Mouse (Mus musculus) heart, embryonic 11.5 days (tissue): ENCODE measurements at regions not wholly inside any gene's neighbourhood (a gene's known extent, or its start where the extent isn't known, plus 50 kb on each side); places are given as distances from the start of the nearest gene placed in this dataset.

Source experiments
- ATAC-seq: fragments of 200-750 bp; cut with Nextera tagmentation; replicated peaks from 2 replicates; pipeline ENCODE4 v1.8.0; 2017; ENCODE audit warnings: moderate library complexity; ENCODE audit not compliant: insufficient number of reproducible peaks, low FRiP score, low TSS enrichment
- H3K27ac ChIP-seq: fragments of 300-500 bp; sonication (generic); 2 replicates; pipeline ENCODE4 v1.5.1; 2014; ENCODE audit warnings: mild to moderate bottlenecking, low read depth, low read length
- H3K27me3 ChIP-seq: fragments of 300-500 bp; sonication (generic); 2 replicates; pipeline ENCODE4 v1.6.1; 2014; ENCODE audit warnings: mild to moderate bottlenecking, low read length, mixed read lengths; ENCODE audit not compliant: control insufficient read depth, insufficient read depth
- H3K36me3 ChIP-seq: fragments of 300-500 bp; sonication (generic); 2 replicates; pipeline ENCODE4 v1.6.1; 2014; ENCODE audit warnings: mild to moderate bottlenecking, low read length, moderate library complexity, mixed read lengths; ENCODE audit not compliant: control insufficient read depth, insufficient read depth
- H3K4me1 ChIP-seq: fragments of 300-500 bp; sonication (generic); 2 replicates; pipeline ENCODE4 v1.6.1; 2014; ENCODE audit warnings: low read length; ENCODE audit not compliant: control insufficient read depth, insufficient read depth
- H3K4me2 ChIP-seq: fragments of 300-500 bp; sonication (generic); 2 replicates; pipeline ENCODE4 v1.6.1; 2014; ENCODE audit warnings: mild to moderate bottlenecking, moderate library complexity
- H3K4me3 ChIP-seq: fragments of 300-500 bp; sonication (generic); 2 replicates; pipeline ENCODE4 v1.5.1; 2014; ENCODE audit warnings: low read depth, low read length
- H3K9ac ChIP-seq: fragments of 300-500 bp; sonication (generic); 2 replicates; pipeline ENCODE4 v1.6.1; 2014; ENCODE audit warnings: mild to moderate bottlenecking, low read depth, low read length, moderate library complexity
- H3K9me3 ChIP-seq: fragments of 300-500 bp; sonication (generic); replicated peaks from 2 replicates; pipeline ENCODE4 v1.6.1; 2016; ENCODE audit warnings: low read length; ENCODE audit not compliant: control insufficient read depth
- WGBS: fragments of 180-500 bp; shearing (Covaris S2); extraction: QIAGEN DNeasy Blood & Tissue Kit; methylation state at CpG from one replicate; pipeline ENCODE4 v1.1.7; 2014; ENCODE audit not compliant: insufficient replicate concordance; 5-methylcytosine and 5-hydroxymethylcytosine counted together

DNA sequence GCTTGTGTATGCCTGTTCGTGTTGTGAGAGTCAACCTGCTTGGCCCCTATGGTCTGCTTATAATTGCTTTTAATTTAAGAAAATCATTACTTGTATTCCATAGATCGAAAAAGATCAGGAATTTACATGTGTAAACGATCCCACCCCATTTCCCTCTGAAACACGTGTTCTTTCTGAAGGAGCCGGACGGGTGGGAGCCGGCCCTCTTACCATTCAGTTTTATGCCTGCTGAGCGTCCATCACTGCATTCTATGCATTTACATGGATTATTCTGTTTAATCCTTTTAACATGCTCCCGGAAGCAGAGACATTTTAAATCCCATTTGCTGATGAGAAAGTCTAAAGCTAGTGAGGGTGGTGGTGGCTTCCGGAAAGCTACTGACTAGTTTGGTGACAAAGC is 213.8 kb downstream of the Ppp4r2 start:
- Histone ChIP-seq H3K4me1 (no peaks in the 10 kb centered on the region), H3K4me2 (no peak overlapping the region), H3K9me3 (no peaks in the 10 kb centered on the region), H3K27ac (no peak overlapping the region), H3K4me3 (no peak overlapping the region), H3K9ac (no peak overlapping the region), H3K27me3 (no peaks in the 10 kb centered on the region), H3K36me3 (no peaks in the 10 kb centered on the region)
- 86% methylated on average over 10 of the region's 10 CpGs for WGBS
- ATAC-seq, result no peak

DNA sequence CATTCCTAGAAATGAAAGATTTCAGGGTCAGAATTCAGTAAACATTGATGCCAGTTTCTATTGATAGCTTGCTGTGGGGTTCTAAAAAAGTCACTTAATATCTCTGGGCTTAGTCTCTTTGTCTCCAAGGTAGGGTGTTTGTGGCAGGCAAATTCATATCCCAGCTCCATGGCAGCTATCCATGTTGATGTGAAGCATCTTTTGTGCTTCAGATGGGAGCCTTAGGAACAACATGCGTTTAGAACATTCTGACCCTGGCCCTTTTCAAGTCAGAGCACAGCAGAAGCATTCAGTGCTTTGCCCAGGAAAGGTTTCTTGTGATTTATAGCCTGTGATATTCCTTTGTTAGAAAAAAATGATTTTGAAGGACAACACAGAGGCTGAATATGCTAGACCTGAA is 215.0 kb downstream of the Ppp4r2 start:
- no peak overlapping the region for H3K9ac ChIP-seq
- WGBS, result 75% methylated on average over 1 of the region's 1 CpGs
- ATAC-seq, result no peak

DNA sequence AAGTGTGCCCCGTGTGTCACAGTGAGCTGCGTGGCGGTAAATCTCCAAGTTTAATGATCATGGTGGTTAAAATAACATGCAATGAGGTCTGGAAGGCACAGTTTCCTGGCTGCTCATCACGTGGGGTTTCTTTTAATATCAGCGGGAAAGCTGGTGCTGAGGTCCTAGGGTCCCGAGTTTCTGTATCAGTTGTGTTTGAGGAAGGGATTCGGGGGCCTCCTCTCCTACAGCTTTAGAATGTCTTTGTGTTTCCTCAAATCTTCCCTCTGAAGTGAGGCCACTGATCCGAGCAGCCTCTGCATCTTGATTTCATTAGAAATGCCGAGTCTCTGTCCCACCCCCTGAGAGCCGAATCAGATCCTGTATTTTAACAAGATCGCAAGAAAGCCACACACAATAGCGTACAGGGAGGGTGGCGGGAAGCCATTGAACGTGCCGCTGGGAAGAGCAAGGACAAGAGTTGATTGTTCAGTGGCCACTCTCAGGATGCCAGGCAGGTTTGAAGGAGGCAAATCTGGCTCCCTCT is 215.5 kb downstream of the Ppp4r2 start:
- Histone ChIP-seq H3K4me3 (no peak overlapping the region), H3K36me3 (no peaks in the 10 kb centered on the region), H3K9ac (no peak overlapping the region), H3K4me1 (no peaks in the 10 kb centered on the region), H3K9me3 (no peaks in the 10 kb centered on the region), H3K27ac (no peak overlapping the region), H3K4me2 (no peak overlapping the region), H3K27me3 (no peaks in the 10 kb centered on the region)
- ATAC-seq, result no peak
- 76% methylated on average over 15 of the region's 15 CpGs for WGBS

More for the DNA sequence above, 215.0 kb downstream of the Ppp4r2 start:
- no peaks in the 10 kb centered on the region for H3K9me3 ChIP-seq
- H3K36me3 ChIP-seq, result no peaks in the 10 kb centered on the region
- H3K27me3 ChIP-seq, result no peaks in the 10 kb centered on the region
- H3K27ac ChIP-seq, result no peak overlapping the region
- H3K4me3 ChIP-seq, result no peak overlapping the region
- H3K4me1 ChIP-seq, result no peaks in the 10 kb centered on the region
- no peak overlapping the region for H3K4me2 ChIP-seq

DNA sequence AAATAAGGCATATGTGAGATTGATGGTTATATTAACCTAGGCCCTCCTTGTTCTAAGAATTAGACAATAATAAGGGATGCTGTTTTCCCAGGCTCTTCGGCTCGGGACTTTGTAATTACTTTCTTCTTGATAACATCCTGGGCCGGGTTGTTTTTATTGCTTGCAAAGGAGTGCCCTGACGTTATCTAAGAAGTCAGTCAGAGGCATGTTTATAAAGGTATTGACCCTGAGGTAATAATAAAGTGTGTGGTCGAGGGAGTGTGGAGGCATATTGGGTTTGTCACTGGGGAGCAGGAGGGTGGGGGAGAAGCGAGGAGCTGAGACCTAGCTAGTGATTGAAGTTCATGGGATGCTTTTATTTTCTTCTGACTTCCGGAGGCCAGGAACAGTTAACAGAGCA is 221.5 kb downstream of the Ppp4r2 start:
- Histone ChIP-seq H3K9me3 (no peaks in the 10 kb centered on the region), H3K36me3 (no peaks in the 10 kb centered on the region), H3K4me2 (no peak overlapping the region), H3K27ac (no peak overlapping the region), H3K9ac (no peak overlapping the region), H3K4me3 (no peak overlapping the region), H3K4me1 (no peaks in the 10 kb centered on the region), H3K27me3 (no peaks in the 10 kb centered on the region)
- no peak for ATAC-seq
- 48% methylated on average over 7 of the region's 7 CpGs for WGBS

DNA sequence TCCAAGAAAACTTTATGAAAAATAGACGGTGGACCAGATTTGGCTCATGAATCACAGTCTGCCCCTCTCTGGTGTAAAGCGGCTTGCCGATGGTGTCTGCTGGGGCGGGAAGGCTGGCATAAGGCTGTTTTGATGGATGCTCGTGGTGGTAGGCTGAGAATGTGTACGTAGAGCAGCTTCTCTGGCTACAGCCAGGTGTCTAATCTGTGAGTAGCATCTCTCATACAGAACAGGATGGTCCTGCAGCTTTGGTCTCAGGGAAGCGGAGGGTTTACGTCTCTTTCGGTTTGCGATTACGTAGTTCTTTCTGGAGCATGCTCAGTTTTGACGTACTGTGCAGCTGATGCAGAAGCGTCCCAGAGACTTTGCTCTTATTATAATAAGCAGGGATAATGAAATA is 222.9 kb downstream of the Ppp4r2 start:
- 90% methylated on average over 13 of the region's 13 CpGs for WGBS
- H3K36me3 ChIP-seq, result no peaks in the 10 kb centered on the region
- no peak overlapping the region for H3K27ac ChIP-seq
- H3K9ac ChIP-seq, result no peak overlapping the region
- no peaks in the 10 kb centered on the region for H3K27me3 ChIP-seq
- H3K4me2 ChIP-seq, result no peak overlapping the region
- H3K4me1 ChIP-seq, result no peaks in the 10 kb centered on the region
- no peak for ATAC-seq
- H3K9me3 ChIP-seq, result no peaks in the 10 kb centered on the region
- no peak overlapping the region for H3K4me3 ChIP-seq

DNA sequence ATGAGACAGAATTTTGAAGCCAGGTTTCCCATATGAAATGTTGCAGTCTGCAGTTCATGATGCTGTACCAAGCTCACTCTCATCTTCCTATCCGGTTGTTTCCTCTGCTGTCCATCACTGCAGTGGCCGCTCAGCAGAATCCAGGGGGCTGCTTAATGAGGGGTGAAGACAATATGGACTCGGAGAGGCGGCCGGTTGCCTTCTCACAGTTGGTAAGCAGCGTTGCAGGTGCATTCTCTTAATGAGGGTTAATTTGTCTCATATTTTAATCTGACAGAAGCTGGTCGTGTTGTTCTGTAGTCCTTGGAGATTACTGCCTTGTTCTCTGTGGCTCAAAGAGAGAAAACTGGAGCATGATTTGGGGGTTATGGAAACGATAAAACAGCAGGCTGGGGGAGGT is 225.6 kb downstream of the Ppp4r2 start:
- Histone ChIP-seq H3K4me1 (no peaks in the 10 kb centered on the region), H3K9ac (no peak overlapping the region), H3K36me3 (no peaks in the 10 kb centered on the region), H3K27ac (no peak overlapping the region), H3K4me2 (no peak overlapping the region), H3K4me3 (no peak overlapping the region), H3K9me3 (no peaks in the 10 kb centered on the region), H3K27me3 (no peaks in the 10 kb centered on the region)
- ATAC-seq, result no peak
- 79% methylated on average over 8 of the region's 8 CpGs for WGBS

DNA sequence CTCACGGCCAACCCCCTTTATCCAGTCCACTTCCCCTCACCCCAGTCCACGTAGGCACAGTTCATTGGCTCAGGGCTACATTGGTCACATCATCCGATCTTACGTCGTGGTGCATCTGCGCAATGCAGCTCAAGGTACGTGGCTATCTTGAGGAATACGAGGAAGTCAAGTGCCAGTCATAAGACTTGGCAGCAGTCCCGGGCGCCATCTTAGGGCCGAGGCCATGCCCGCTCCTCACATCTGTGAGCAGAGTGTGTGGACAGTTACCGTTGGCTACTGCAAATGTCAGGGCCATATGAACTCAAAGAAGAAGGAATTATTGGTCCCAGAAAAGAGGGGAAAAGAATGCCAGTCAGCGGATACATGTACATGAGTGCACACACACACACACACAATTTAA is 228.8 kb downstream of the Ppp4r2 start:
- Histone ChIP-seq H3K27ac (no peak overlapping the region), H3K9ac (no peak overlapping the region), H3K27me3 (no peaks in the 10 kb centered on the region), H3K4me3 (no peak overlapping the region), H3K4me1 (no peaks in the 10 kb centered on the region), H3K9me3 (no peaks in the 10 kb centered on the region), H3K36me3 (no peaks in the 10 kb centered on the region), H3K4me2 (no peak overlapping the region)
- no peak for ATAC-seq
- WGBS, result 88% methylated on average over 14 of the region's 14 CpGs

DNA sequence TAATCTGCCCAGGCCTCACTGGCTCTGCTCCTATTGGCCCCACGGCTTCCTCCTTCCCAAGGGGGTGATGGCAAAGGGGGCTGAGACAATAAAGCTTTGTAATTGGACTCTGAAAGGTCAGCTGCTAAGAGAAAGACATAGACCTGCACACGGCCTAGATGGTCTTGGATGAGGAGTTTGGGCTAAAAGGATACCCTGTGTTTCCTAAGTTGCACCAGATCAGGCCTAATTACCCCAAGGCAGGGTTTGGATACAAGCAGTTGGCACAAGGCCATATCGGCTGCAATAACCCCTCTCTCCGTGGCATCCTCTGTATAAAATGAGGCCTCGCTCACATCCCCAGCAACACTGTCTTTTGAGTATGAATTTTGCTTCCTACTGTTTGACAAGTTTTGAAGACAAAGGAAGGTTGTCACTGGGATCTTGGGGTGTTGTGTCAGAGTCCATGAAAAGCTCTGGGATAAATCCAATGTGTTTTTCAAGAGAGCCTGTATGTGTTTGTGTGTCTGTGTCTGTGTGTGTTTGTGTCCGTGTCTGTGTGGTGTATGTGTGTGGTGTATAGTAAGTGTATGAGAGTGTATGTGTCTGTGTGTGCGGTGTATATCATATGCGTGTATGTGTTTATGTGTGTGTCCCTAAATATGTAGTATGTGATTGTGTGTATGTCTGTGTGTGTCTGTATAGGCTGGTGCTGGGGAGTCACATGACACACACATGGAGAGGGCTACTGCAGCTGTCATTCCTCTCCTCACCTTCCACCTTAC is 242.5 kb downstream of the Ppp4r2 start:
- no peaks in the 10 kb centered on the region for H3K9me3 ChIP-seq
- no peak for ATAC-seq
- no peak overlapping the region for H3K27ac ChIP-seq
- H3K4me1 ChIP-seq, result no peaks in the 10 kb centered on the region
- H3K4me3 ChIP-seq, result no peak overlapping the region
- no peaks in the 10 kb centered on the region for H3K36me3 ChIP-seq
- H3K4me2 ChIP-seq, result no peak overlapping the region
- H3K27me3 ChIP-seq, result no peaks in the 10 kb centered on the region
- no peak overlapping the region for H3K9ac ChIP-seq
- WGBS, result 78% methylated on average over 8 of the region's 8 CpGs

DNA sequence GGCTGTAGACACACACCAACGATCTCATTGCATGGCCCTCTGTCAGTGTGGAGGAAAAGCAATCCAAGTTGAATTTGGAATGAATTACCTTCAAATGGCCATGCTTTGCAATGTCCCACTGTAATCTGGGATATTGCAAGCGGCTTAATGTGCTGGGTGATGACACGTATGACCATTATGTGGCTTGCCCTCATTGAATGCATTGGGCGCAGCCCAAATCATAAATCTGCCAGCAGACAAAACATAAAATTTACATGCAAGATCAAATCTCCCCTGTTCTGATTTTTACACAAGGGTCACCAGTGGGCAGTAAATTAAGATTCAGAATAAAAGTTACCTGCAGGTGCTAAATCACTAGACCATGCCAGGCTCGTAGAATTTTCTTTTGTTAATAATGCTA is 244.9 kb downstream of the Ppp4r2 start:
- 83% methylated on average over 5 of the region's 5 CpGs for WGBS
- H3K4me1 ChIP-seq, result no peaks in the 10 kb centered on the region
- no peak overlapping the region for H3K4me2 ChIP-seq
- no peak overlapping the region for H3K9ac ChIP-seq
- no peaks in the 10 kb centered on the region for H3K9me3 ChIP-seq
- no peak for ATAC-seq
- H3K36me3 ChIP-seq, result no peaks in the 10 kb centered on the region
- H3K27ac ChIP-seq, result no peak overlapping the region
- no peak overlapping the region for H3K4me3 ChIP-seq
- H3K27me3 ChIP-seq, result no peaks in the 10 kb centered on the region
